9 mouse cellular contexts compared by ENCODE assay signal in genomic region chr4:120747243-120747792, GRCm38 (mm10). TPM values are rescaled to one million over a fixed set of nuclear protein-coding genes. Genes with fewer than 3 reads are reported as not detected.
DNase-seq lines count a peak whose midpoint lies in the region; ATAC-seq lines count a peak whose summit lies in the region.
"Had no signal": no experiment of that assay in that cellular context is flagged by ENCODE, and none has a peak within 500 bp of the region (broad histone marks: within the 10 kb centered on the region; RNA-seq: fewer than 3 reads in every experiment).

No protein-coding gene starts in this region.

- peak overlapping the region; percentile 67 for H3K9ac ChIP-seq in hindbrain, embryonic 15.5 days
- H3K9ac ChIP-seq in liver, embryonic 16.5 days (ENCODE audit: low read depth, low read length): no peak overlapping the region

- H3K4me2 ChIP-seq in hindbrain, embryonic 15.5 days: peak overlapping the region; percentile 100
- H3K4me2 ChIP-seq in liver, embryonic 16.5 days (ENCODE audit: low read depth, low read length): peak overlapping the region; percentile 74

- 2% methylated on average over 38 of the region's 75 CpGs for WGBS in hindbrain, embryonic 15.5 days
- WGBS in liver, embryonic 16.5 days (ENCODE audit: insufficient replicate concordance): under 1% methylated on average over 57 of the region's 75 CpGs

- no peaks in the 10 kb centered on the region for H3K9me3 ChIP-seq in hindbrain, embryonic 15.5 days
- H3K9me3 ChIP-seq in liver, embryonic 16.5 days (replicated peaks; ENCODE audit: control insufficient read depth, low read length): no peaks in the 10 kb centered on the region

- H3K27me3 ChIP-seq in hindbrain, embryonic 15.5 days: peaks cover 32% of the 10 kb centered on the region
- peaks cover 74% of the 10 kb centered on the region for H3K27me3 ChIP-seq in liver, embryonic 16.5 days (ENCODE audit: control insufficient read depth, insufficient read depth, low read depth, low read length)

- no peak overlapping the region for H3K27ac ChIP-seq in hindbrain, embryonic 15.5 days (replicated peaks)
- no peak overlapping the region for H3K27ac ChIP-seq in liver, embryonic 16.5 days (ENCODE audit: low read length)

- H3K4me1 ChIP-seq in hindbrain, embryonic 15.5 days (replicated peaks): peaks cover 22% of the 10 kb centered on the region
- H3K4me1 ChIP-seq in liver, embryonic 16.5 days (ENCODE audit: control insufficient read depth, low read depth, low read length): peaks cover 3% of the 10 kb centered on the region

- H3K4me3 ChIP-seq in hindbrain, embryonic 15.5 days: peak overlapping the region; percentile 69
- H3K4me3 ChIP-seq in liver, embryonic 16.5 days (ENCODE audit: low read depth, low read length): peak overlapping the region; percentile 55

- H3K36me3 ChIP-seq in hindbrain, embryonic 15.5 days: no peaks in the 10 kb centered on the region
- H3K36me3 ChIP-seq in liver, embryonic 16.5 days (ENCODE audit: control insufficient read depth, insufficient read depth): no peaks in the 10 kb centered on the region

- peak; percentile 19; the same call in 1 of the 2 replicates for ATAC-seq in hindbrain, embryonic 15.5 days (ENCODE audit: low FRiP score, low read depth)
- peak; percentile 22 for ATAC-seq in liver, embryonic 16.5 days (ENCODE audit: low read depth)

- peak; percentile 37 to 74 for DNase-seq in adrenal gland, adult (ENCODE audit: inconsistent age in 2 of 2, low spot score in 1 of 2)
- DNase-seq in adrenal gland, adult 8-10 months: no peak
- peak; percentile 16 for DNase-seq in urinary bladder, postnatal 25 days (ENCODE audit: low spot score)
- no peak for DNase-seq in urinary bladder, postnatal 36 days (ENCODE audit: low spot score in 2 of 2)
- peak; percentile 53 for DNase-seq in yolk sac, embryonic 10.5 days (ENCODE audit: low spot score)
- no peak for DNase-seq in layer of hippocampus, adult 9-10 months (ENCODE audit: low spot score)

RNA-seq across cellular contexts. Expression of gene Kcnq4, which starts 1.1 kb away (rescaled TPM):
- total RNA-seq in adrenal gland, adult 8-10 months (2022): 1 to 10 TPM; 1.8 to 3.5 (median 2.9) TPM
- polyA plus RNA-seq in hindbrain, embryonic 15.5 days (2015; fragmentation: Nextera tagmentation; extraction: Ambion mirVana): 6.6 and 7.0 TPM in 2 replicates
- polyA plus RNA-seq in liver, embryonic 16.5 days (2015; fragmentation: Nextera tagmentation; extraction: Ambion mirVana): 0.05 and 0.14 TPM in 2 replicates
- total RNA-seq: common myeloid progenitor, adult 5-6 weeks had no signal

Comparison
In these comparisons a context has a peak if more than half of its experiments do, and no peak if none do; other contexts are left out.
1. DNase-seq: peak in adrenal gland, adult (2 of 2), urinary bladder, postnatal 25 days (single experiment) and yolk sac, embryonic 10.5 days (single experiment); none in adrenal gland, adult 8-10 months (single experiment), urinary bladder, postnatal 36 days (0 of 2) and layer of hippocampus, adult 9-10 months (single experiment).